22 mouse cellular contexts compared by ENCODE assay signal in genomic region chr13:57444977-57445376, GRCm38 (mm10).
DNase-seq lines count a peak whose midpoint lies in the region; ATAC-seq and TF ChIP-seq lines count a peak whose summit lies in the region.
"Had no signal": no experiment of that assay in that cellular context is flagged by ENCODE, and none has a peak within 500 bp of the region (broad histone marks: within the 10 kb centered on the region; RNA-seq: fewer than 3 reads in every experiment).

No protein-coding gene starts in this region.

- no peak overlapping the region for H3K4me2 ChIP-seq in midbrain, embryonic 11.5 days
- no peak overlapping the region for H3K4me2 ChIP-seq in midbrain, postnatal 0 days (ENCODE audit: low read depth, low read length, poor library complexity, severe bottlenecking)

- no peak overlapping the region for H3K27ac ChIP-seq in midbrain, embryonic 11.5 days (ENCODE audit: low read depth, low read length)
- H3K27ac ChIP-seq in midbrain, postnatal 0 days (ENCODE audit: low read depth, low read length): no peak overlapping the region
- H3K27ac ChIP-seq in limb, embryonic 10.5 days: 0 out of 2 replicates have a peak overlapping the region, but pooled peaks have one; percentile 19

- H3K4me3 ChIP-seq in midbrain, embryonic 11.5 days (ENCODE audit: low read depth, low read length): no peak overlapping the region
- no peak overlapping the region for H3K4me3 ChIP-seq in midbrain, postnatal 0 days (ENCODE audit: low read depth, low read length)
- no peak overlapping the region for H3K4me3 ChIP-seq in limb, embryonic 10.5 days

- H3K36me3 ChIP-seq in midbrain, embryonic 11.5 days (ENCODE audit: control insufficient read depth, insufficient read depth, low read length): no peaks in the 10 kb centered on the region
- H3K36me3 ChIP-seq in midbrain, postnatal 0 days (ENCODE audit: insufficient read depth, low read length): no peaks in the 10 kb centered on the region; the same call in 1 of the 2 replicates
- H3K36me3 ChIP-seq in limb, embryonic 10.5 days: no peaks in the 10 kb centered on the region
- H3K36me3 ChIP-seq: G1E had no signal

- 87% methylated on average over 3 of the region's 3 CpGs for WGBS in midbrain, embryonic 11.5 days
- WGBS in midbrain, postnatal 0 days: 89% methylated on average over 3 of the region's 3 CpGs
- 91% methylated on average over 3 of the region's 3 CpGs for WGBS in limb, embryonic 10.5 days

- H3K9me3 ChIP-seq in midbrain, embryonic 11.5 days (ENCODE audit: control insufficient read depth, low read length): no peaks in the 10 kb centered on the region
- no peaks in the 10 kb centered on the region for H3K9me3 ChIP-seq in midbrain, postnatal 0 days (ENCODE audit: low read length)
- H3K9me3 ChIP-seq in limb, embryonic 10.5 days (replicated peaks): no peaks in the 10 kb centered on the region

- peak; percentile 74 for DNase-seq in heart, adult 11 months
- no peak for DNase-seq in heart, postnatal 36 days
- DNase-seq in midbrain, embryonic 11.5 days (ENCODE audit: low spot score, missing footprints): peak; percentile 75
- no peak for DNase-seq in midbrain, postnatal 0 days (ENCODE audit: low spot score)
- DNase-seq in limb, embryonic 10.5 days (ENCODE audit: low spot score): no peak
- no peak for DNase-seq in adrenal gland, adult 18-20 months (ENCODE audit: low spot score in 2 of 2)
- DNase-seq: adrenal gland, adult 2 months; adrenal gland, adult 8-10 months; adrenal gland, postnatal 10 days; adrenal gland, postnatal 14 days; adrenal gland, postnatal 25 days; adrenal gland, postnatal 36 days; B cell, adult 2 months; cerebellum, adult 11 months; cerebellum, adult 11-12 months; cerebellum, adult 18-20 months; cerebellum, adult 2 months had no signal

- H3K4me1 ChIP-seq in midbrain, embryonic 11.5 days (ENCODE audit: control insufficient read depth, insufficient read depth, low read length): peaks cover 3% of the 10 kb centered on the region; the same call in 1 of the 2 replicates
- peaks cover 3% of the 10 kb centered on the region; the same call in 1 of the 2 replicates for H3K4me1 ChIP-seq in midbrain, postnatal 0 days (ENCODE audit: insufficient read depth, low read length)
- H3K4me1 ChIP-seq in limb, embryonic 10.5 days: peaks cover 39% of the 10 kb centered on the region

- no peak for ATAC-seq in midbrain, embryonic 11.5 days (ENCODE audit: low FRiP score)
- ATAC-seq in midbrain, postnatal 0 days (ENCODE audit: low FRiP score): no peak
- ATAC-seq: activated CD4-positive, CD25-positive, alpha-beta regulatory T cell, adult 4 months; CD4-positive, CD25-positive, alpha-beta regulatory T cell, adult 4 months; Patski had no signal

- intact Hi-C loops in heart, postnatal 36 days (cut with DNase I): no loop called here

- no peak for TF ChIP-seq CTCF in midbrain, postnatal 0 days (IDR thresholded peaks at IDR 0.05)

- H3K9ac ChIP-seq in midbrain, embryonic 11.5 days (ENCODE audit: low read length): no peak overlapping the region
- no peak overlapping the region for H3K9ac ChIP-seq in midbrain, postnatal 0 days (replicated peaks; ENCODE audit: low read length, poor library complexity, severe bottlenecking)

- no peaks in the 10 kb centered on the region for H3K27me3 ChIP-seq in midbrain, embryonic 11.5 days (ENCODE audit: control insufficient read depth, insufficient read depth, low read length)
- H3K27me3 ChIP-seq in midbrain, postnatal 0 days (ENCODE audit: insufficient read depth, low read length): no peaks in the 10 kb centered on the region
- H3K27me3 ChIP-seq in limb, embryonic 10.5 days (ENCODE audit: low read depth, poor library complexity, severe bottlenecking): no peaks in the 10 kb centered on the region
- H3K27me3 ChIP-seq: CH12.LX, Patski had no signal

Comparison
In these comparisons a context has a peak if more than half of its experiments do, and no peak if none do; other contexts are left out.
1. DNase-seq: peak in heart, adult 11 months (single experiment) and midbrain, embryonic 11.5 days (single experiment); none in heart, postnatal 36 days (0 of 2), midbrain, postnatal 0 days (single experiment), limb, embryonic 10.5 days (single experiment) and adrenal gland, adult 18-20 months (0 of 2).